Mouse (Mus musculus) hindbrain, embryonic 16.5 days (tissue): Measurements from ENCODE around the gene Oprd1. TPM values are rescaled to one million over a fixed set of nuclear protein-coding genes. Genes with fewer than 3 reads are reported as not detected.
A peak's percentile ranks its signal among the peaks of the same experiment; 100 is the strongest.

Source experiments
- ATAC-seq: fragments of 200-750 bp; cut with Nextera tagmentation; 2 replicates; pipeline ENCODE4 v1.8.0; 2017; ENCODE audit warnings: moderate TSS enrichment, moderate library complexity
- H3K27ac ChIP-seq: fragments of 300-500 bp; sonication (generic); 2 replicates; pipeline ENCODE4 v1.5.1; 2014; ENCODE audit warnings: low read depth, mild to moderate bottlenecking, control low read depth, low read length, moderate library complexity
- H3K27me3 ChIP-seq: fragments of 300-500 bp; sonication (generic); replicated peaks from 2 replicates; pipeline ENCODE4 v1.6.1; 2014; ENCODE audit warnings: low read length; ENCODE audit not compliant: control insufficient read depth, insufficient read depth
- H3K36me3 ChIP-seq: fragments of 300-500 bp; sonication (generic); 2 replicates; pipeline ENCODE4 v1.6.1; 2014; ENCODE audit warnings: mild to moderate bottlenecking, low read length, moderate library complexity, mixed read lengths; ENCODE audit not compliant: control insufficient read depth, insufficient read depth
- H3K4me1 ChIP-seq: fragments of 300-500 bp; sonication (generic); 2 replicates; pipeline ENCODE4 v1.6.1; 2014; ENCODE audit warnings: low read depth, low read length; ENCODE audit not compliant: control insufficient read depth, insufficient read depth
- H3K4me2 ChIP-seq: fragments of 300-500 bp; sonication (generic); 2 replicates; pipeline ENCODE4 v1.6.1; 2014; ENCODE audit warnings: mild to moderate bottlenecking, low read length, control low read depth, moderate library complexity
- H3K4me3 ChIP-seq: fragments of 300-500 bp; sonication (generic); 2 replicates; pipeline ENCODE4 v1.5.1; 2014; ENCODE audit warnings: mild to moderate bottlenecking, low read length, control low read depth, moderate library complexity
- H3K9ac ChIP-seq: fragments of 300-500 bp; sonication (generic); 2 replicates; pipeline ENCODE4 v1.6.1; 2014; ENCODE audit warnings: low read depth, mild to moderate bottlenecking, control low read depth, low read length, moderate library complexity
- H3K9me3 ChIP-seq: fragments of 300-500 bp; sonication (generic); 2 replicates; pipeline ENCODE4 v1.6.1; 2014; ENCODE audit warnings: mild to moderate bottlenecking, low read length, moderate library complexity; ENCODE audit not compliant: control insufficient read depth
- WGBS: fragments of 180-500 bp; shearing (Covaris S2); extraction: QIAGEN DNeasy Blood & Tissue Kit; methylation state at CpG from one replicate; pipeline ENCODE4 v1.1.7; 2014; 5-methylcytosine and 5-hydroxymethylcytosine counted together
- polyA plus RNA-seq: library from polyadenylated mRNA; unstranded; fragments of >200 nt; fragmentation: Nextera tagmentation; extraction: Ambion mirVana; gene quantifications from 2 replicates; pipeline ENCODE4 v1.2.1, GENCODE M21; 2015

The Oprd1 gene
- 0.86 and 1.4 TPM in 2 replicates for polyA plus RNA-seq

DNA sequence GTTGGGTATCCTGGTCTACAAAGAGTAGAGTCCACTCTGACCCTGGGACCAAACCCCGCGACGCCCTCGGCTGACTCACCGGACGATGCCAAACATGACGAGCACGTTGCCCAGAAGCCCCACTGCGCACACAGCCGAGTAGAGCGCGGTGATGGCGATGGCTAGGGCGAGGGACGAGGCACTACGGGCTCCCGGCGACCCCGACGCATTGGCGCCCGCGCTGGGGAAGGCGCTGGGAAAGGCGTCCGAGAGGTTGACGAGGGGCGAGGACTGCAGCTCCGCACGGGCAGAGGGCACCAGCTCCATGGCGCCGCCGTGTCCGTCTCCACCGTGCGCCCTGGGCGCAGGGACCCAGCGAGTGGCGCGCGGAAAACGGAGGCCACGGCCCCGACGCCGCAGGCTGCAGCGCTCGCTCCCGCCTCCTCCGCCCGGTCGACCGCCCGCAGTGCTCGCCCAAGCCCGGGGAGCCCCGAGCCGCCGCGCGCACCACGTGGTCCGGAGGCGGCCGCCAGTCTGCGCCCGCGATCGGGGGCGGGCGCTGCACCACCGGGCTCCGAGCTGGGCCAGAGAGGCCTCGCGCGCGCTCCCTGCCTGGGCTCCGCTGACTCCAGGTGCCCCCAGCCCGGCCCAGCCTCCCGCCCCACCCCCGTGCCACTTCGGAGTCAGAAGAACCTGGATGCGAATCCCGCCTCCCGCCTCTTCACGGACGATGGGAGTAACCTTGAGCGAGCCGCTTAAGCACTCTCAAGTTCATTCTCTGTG lies at the start of gene Oprd1:
Gene Oprd1, minus strand, starts transcription at position 407 of the 762 bp plus-strand sequence.
- peak within 1 kb of the TSS; percentile 56 for H3K9ac ChIP-seq
- H3K4me3 ChIP-seq: peak within 1 kb of the TSS; percentile 51
- H3K27me3 ChIP-seq: peaks cover 37% of the 10 kb centered on the region
- 1% methylated on average over 64 of the region's 89 CpGs for WGBS
- peak; percentile 60; the same call in 1 of the 2 replicates for ATAC-seq
- H3K36me3 ChIP-seq: no peaks in the 10 kb centered on the region
- H3K9me3 ChIP-seq: no peaks in the 10 kb centered on the region
- H3K27ac ChIP-seq: no peak within 1 kb of the TSS
- H3K4me2 ChIP-seq: peak within 1 kb of the TSS; percentile 71
- peaks cover 8% of the 10 kb centered on the region; the same call in 1 of the 2 replicates for H3K4me1 ChIP-seq

DNA sequence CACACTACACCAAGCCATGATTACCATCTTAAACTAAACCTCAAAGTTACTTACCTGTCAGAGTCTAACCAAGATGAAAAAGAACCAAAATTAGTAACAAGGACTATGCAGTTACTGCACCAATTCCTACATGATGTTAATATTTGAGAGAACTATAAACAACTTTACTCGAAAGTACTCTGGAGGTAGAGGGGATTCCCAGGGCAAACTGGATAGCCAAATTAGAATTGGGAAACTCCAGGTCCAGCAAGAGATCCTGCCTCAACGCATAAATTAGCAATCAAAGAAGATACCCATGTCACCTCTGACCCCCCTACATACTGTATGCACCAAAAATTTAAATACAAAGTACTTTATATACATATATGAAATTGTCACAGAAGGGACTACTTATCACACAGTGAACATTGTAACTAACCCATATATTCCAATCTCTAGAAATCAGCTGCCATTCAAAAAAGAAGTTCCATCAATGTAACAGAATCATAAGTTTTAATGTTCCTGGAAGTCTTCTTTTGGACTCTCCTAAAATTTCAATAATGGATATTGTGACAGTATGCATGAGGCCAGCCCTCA lies 43.6 kb upstream of the Oprd1 start:
- no peak overlapping the region for H3K9ac ChIP-seq
- no peaks in the 10 kb centered on the region for H3K27me3 ChIP-seq
- H3K36me3 ChIP-seq: peaks cover 7% of the 10 kb centered on the region; the same call in 1 of the 2 replicates
- WGBS: 96% methylated on average over 2 of the region's 2 CpGs
- ATAC-seq: no peak
- no peak overlapping the region for H3K4me2 ChIP-seq
- H3K27ac ChIP-seq: no peak overlapping the region
- H3K4me1 ChIP-seq: no peaks in the 10 kb centered on the region
- no peak overlapping the region for H3K4me3 ChIP-seq
- no peaks in the 10 kb centered on the region for H3K9me3 ChIP-seq

DNA sequence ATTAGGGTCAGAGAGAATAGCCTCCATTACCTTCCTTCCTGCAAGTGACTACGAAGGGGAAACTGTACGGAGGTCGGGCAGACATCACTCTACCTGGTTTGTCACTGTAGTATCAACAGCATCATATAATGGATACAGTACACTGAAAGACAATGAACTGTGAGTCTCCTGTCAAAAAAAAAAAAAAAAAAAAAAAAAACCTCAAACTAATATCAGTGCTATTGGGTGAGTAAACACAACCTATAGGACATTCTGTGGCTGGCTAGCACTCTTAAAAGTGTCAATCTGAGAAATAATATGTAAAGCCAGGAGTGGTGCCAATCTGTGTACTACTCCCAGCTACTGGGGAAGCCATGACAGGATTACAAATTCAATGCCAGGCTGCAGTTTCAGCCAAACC lies 38.9 kb upstream of the Oprd1 start:
- Histone ChIP-seq H3K36me3 (peaks cover 7% of the 10 kb centered on the region; the same call in 1 of the 2 replicates), H3K4me1 (no peaks in the 10 kb centered on the region), H3K9ac (no peak overlapping the region), H3K27me3 (no peaks in the 10 kb centered on the region), H3K9me3 (no peaks in the 10 kb centered on the region), H3K4me2 (no peak overlapping the region), H3K4me3 (no peak overlapping the region), H3K27ac (no peak overlapping the region)
- ATAC-seq: no peak
- WGBS: 97% methylated on average over 3 of the region's 3 CpGs

DNA sequence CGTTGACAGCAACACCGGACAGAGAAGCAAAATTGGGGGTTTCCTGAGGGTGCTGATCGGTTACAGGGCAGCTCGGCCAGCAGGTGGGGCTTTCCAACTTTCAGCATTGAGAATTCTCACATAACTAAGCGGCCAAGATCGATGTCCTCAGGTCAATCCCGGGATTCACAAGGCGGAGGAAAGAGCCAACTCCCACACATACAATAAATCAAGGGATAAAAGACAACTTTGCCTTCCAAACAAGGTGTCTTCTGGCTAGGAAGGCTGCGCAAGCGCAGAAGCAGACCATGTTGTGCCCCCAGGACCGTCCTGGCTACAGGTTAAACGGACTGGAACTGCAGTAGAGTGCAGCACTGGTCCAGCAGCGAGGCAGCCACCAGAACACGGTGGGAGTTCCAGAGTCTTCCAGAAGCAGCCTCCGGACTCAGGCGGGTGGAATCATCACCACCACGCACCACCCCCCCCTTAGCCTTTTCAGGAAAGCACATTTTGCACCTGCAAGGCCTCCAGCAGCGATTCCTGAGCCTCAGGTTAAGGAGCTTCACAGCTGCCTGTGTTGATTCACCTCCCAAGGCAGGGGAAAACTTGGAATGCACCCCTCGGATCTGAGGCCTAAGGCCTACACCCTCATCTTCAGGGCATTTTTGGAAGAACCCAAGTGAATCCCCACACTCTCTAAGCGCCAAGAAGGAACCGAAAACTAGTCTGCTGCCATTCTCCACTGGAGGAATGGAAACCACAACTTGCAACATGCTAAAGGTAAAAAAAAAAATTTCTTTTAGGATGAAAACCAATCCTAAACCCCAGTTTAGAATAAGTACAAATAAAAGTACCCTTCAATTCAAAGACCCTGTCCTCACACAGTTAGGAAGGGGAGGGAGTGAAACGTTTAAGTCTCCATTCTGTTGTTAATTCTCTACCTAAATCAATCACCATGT lies 37.7 kb upstream of the Oprd1 start:
- no peaks in the 10 kb centered on the region for H3K9me3 ChIP-seq
- no peak overlapping the region for H3K4me2 ChIP-seq
- H3K27ac ChIP-seq: no peak overlapping the region
- 69% methylated on average over 22 of the region's 22 CpGs for WGBS
- no peak overlapping the region for H3K9ac ChIP-seq
- H3K36me3 ChIP-seq: peaks cover 7% of the 10 kb centered on the region; the same call in 1 of the 2 replicates
- no peaks in the 10 kb centered on the region for H3K27me3 ChIP-seq
- ATAC-seq: no peak
- no peaks in the 10 kb centered on the region for H3K4me1 ChIP-seq
- no peak overlapping the region for H3K4me3 ChIP-seq

DNA sequence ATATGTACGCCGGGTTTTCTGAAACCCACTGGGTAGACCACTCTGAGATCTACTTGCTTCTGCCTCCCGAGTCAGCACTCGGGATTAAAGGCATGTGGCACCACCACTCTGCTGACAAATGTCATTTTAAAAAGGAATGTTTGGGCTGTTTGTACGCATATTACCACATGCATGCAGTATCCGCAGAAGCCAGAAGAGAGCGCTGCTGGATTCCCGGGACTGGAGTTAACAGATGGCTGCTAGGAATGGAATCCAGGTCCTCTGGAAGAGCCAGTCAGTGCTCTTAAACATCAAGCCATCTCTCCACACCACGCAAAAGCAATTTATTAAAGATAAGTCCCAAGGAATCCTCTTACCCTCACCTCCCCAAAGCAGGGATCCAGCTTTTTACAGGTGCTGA lies 36.4 kb upstream of the Oprd1 start:
- Histone ChIP-seq H3K9ac (no peak overlapping the region), H3K27me3 (no peaks in the 10 kb centered on the region), H3K36me3 (peaks cover 5% of the 10 kb centered on the region; the same call in 1 of the 2 replicates), H3K4me1 (no peaks in the 10 kb centered on the region), H3K4me3 (no peak overlapping the region), H3K4me2 (no peak overlapping the region), H3K27ac (no peak overlapping the region), H3K9me3 (no peaks in the 10 kb centered on the region)
- ATAC-seq: no peak
- 74% methylated on average over 9 of the region's 9 CpGs for WGBS

DNA sequence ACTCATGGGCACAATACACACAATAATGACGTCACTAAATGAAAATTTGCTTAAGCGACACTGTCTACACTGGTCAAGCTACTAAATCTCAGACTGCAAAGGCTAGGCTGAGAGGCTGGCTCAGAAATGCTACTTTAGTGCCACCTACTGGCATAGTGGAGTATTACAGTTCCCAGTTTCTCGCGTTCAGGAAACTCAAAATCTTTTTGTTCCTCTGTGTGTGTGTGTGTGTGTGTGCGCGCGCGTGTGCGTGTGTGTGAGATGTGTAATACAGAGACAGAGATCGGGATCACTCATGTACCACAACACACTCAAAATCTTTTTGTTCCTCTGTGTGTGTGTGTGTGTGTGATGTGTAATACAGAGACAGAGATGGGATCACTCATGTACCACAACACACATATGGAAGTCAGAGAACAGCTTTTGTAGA lies 34.4 kb upstream of the Oprd1 start:
- peak; percentile 85 for ATAC-seq
- H3K36me3 ChIP-seq: no peaks in the 10 kb centered on the region
- no peak overlapping the region for H3K9ac ChIP-seq
- H3K4me3 ChIP-seq: no peak overlapping the region
- H3K27me3 ChIP-seq: no peaks in the 10 kb centered on the region
- no peak overlapping the region for H3K4me2 ChIP-seq
- H3K4me1 ChIP-seq: no peaks in the 10 kb centered on the region
- 5% methylated on average over 10 of the region's 10 CpGs for WGBS
- H3K27ac ChIP-seq: no peak overlapping the region
- no peaks in the 10 kb centered on the region for H3K9me3 ChIP-seq

DNA sequence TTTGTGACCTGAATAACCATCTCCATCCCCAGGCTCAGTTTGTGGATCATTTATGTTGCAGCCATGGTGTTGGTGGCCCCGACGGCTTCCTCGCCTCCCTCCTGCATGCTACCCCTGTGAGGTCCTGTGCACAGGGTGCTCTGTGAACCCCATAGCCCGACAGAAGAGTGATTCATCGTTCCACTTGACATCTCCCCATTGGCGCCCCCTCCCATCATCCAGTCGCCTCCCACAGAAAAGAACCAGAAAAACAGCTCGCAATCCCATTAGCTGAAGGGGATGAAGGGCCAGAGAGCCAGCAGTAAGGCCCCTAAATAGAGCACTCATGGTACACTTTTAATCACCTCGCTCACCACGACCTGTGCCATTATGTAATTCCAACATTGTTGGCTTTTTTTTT lies 32.2 kb upstream of the Oprd1 start:
- H3K4me2 ChIP-seq: no peak overlapping the region
- no peaks in the 10 kb centered on the region for H3K36me3 ChIP-seq
- H3K27ac ChIP-seq: no peak overlapping the region
- no peak overlapping the region for H3K4me3 ChIP-seq
- H3K4me1 ChIP-seq: no peaks in the 10 kb centered on the region
- no peak overlapping the region for H3K9ac ChIP-seq
- no peak for ATAC-seq
- WGBS: 56% methylated on average over 10 of the region's 10 CpGs
- H3K27me3 ChIP-seq: no peaks in the 10 kb centered on the region
- no peaks in the 10 kb centered on the region for H3K9me3 ChIP-seq

DNA sequence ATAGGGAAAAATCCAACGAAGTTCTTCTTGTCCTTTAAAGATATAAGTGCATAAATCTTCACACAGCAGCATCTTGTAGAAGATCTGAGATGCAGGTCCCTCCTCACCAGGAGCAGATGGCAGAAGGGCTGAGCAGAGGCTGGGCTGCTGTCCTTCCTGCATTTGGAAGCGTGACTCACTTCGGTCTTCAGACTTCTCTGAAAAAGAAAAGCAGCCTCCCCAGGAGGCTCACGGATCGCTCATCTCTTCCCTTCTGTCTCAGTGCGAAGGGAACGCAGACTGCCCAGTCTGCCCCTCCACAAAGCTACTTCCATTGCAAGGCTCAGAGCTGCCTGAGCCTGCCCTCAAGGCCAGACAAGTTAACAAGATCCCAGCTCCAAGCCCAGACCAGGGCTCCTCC lies 26.6 kb upstream of the Oprd1 start:
- no peaks in the 10 kb centered on the region for H3K36me3 ChIP-seq
- no peak overlapping the region for H3K4me2 ChIP-seq
- H3K27me3 ChIP-seq: no peaks in the 10 kb centered on the region
- no peak overlapping the region for H3K9ac ChIP-seq
- WGBS: 21% methylated on average over 7 of the region's 7 CpGs
- H3K9me3 ChIP-seq: no peaks in the 10 kb centered on the region
- H3K4me3 ChIP-seq: no peak overlapping the region
- H3K4me1 ChIP-seq: peaks cover 3% of the 10 kb centered on the region
- H3K27ac ChIP-seq: no peak overlapping the region
- ATAC-seq: no peak

DNA sequence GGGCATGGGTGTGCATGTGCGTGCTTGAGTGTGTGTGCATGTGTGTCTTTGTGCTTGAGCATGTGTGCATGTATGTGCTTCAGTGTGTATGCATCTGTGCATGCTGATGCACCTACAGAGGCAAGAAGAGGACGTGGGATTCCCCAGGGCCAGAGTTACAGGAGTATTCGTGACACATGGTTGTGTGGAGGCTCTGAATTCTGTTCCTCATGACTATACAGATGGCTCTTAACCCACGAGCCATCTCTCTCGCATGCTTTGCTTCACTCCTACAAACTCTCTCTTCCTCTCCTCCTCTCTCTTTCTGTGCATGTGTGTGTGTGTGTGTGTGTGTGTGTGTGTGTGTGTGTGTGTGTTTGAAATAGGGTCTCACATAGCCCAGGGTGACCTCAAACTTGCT lies 25.5 kb upstream of the Oprd1 start:
- H3K9me3 ChIP-seq: no peaks in the 10 kb centered on the region
- WGBS: 84% methylated on average over 5 of the region's 5 CpGs
- no peaks in the 10 kb centered on the region for H3K36me3 ChIP-seq
- no peak overlapping the region for H3K4me3 ChIP-seq
- ATAC-seq: no peak
- H3K9ac ChIP-seq: no peak overlapping the region
- H3K27me3 ChIP-seq: no peaks in the 10 kb centered on the region
- H3K27ac ChIP-seq: no peak overlapping the region
- no peak overlapping the region for H3K4me2 ChIP-seq
- peaks cover 6% of the 10 kb centered on the region for H3K4me1 ChIP-seq
